In genomic region chr11:96849681-96850467, GRCm38 (mm10) we compare ENCODE assay signal across 8 mouse cellular contexts. TPM values are rescaled to one million over a fixed set of nuclear protein-coding genes. Genes with fewer than 3 reads are reported as not detected.
DNase-seq lines count a peak whose midpoint lies in the region; ATAC-seq and TF ChIP-seq lines count a peak whose summit lies in the region.

Gene Copz2, plus strand, starts transcription at chr11:96849870.

- peak within 1 kb of the TSS; percentile 62 for H3K27ac ChIP-seq in testis, adult 2 months (ENCODE audit: control insufficient read depth, insufficient read depth, low read depth, low read length)
- H3K27ac ChIP-seq in forebrain, embryonic 10.5 days = peak within 1 kb of the TSS; percentile 82
- peak within 1 kb of the TSS; percentile 62 for H3K27ac ChIP-seq in heart, postnatal 0 days (ENCODE audit: low read depth)
- H3K27ac ChIP-seq in midbrain, embryonic 11.5 days (ENCODE audit: low read depth, low read length) = no peak within 1 kb of the TSS

- ATAC-seq in heart, postnatal 0 days (ENCODE audit: insufficient read depth, low read depth) = peak; percentile 89
- peak; percentile 52 for ATAC-seq in midbrain, embryonic 11.5 days (ENCODE audit: low FRiP score)

- H3K4me2 ChIP-seq in heart, postnatal 0 days (ENCODE audit: low read depth, low read length) = peak within 1 kb of the TSS; percentile 80
- H3K4me2 ChIP-seq in midbrain, embryonic 11.5 days = peak within 1 kb of the TSS; percentile 93

- H3K36me3 ChIP-seq in testis, adult 2 months (ENCODE audit: control insufficient read depth, insufficient read depth, low read length) = no peaks in the 10 kb centered on the region
- H3K36me3 ChIP-seq in forebrain, embryonic 10.5 days (replicated peaks) = no peaks in the 10 kb centered on the region
- H3K36me3 ChIP-seq in heart, postnatal 0 days (replicated peaks; ENCODE audit: control insufficient read depth, insufficient read depth, low read length) = 0 out of 2 replicates have a peak, but pooled peaks cover 10% of the 10 kb centered on the region
- H3K36me3 ChIP-seq in midbrain, embryonic 11.5 days (ENCODE audit: control insufficient read depth, insufficient read depth, low read length) = no peaks in the 10 kb centered on the region

- peak within 1 kb of the TSS; percentile 85 for H3K4me3 ChIP-seq in testis, adult 2 months (ENCODE audit: control insufficient read depth, low read depth, low read length)
- peak within 1 kb of the TSS; percentile 78 for H3K4me3 ChIP-seq in forebrain, embryonic 10.5 days
- peak within 1 kb of the TSS; percentile 79 for H3K4me3 ChIP-seq in heart, postnatal 0 days (ENCODE audit: low read depth, low read length)
- peak within 1 kb of the TSS; percentile 49 for H3K4me3 ChIP-seq in midbrain, embryonic 11.5 days (ENCODE audit: low read depth, low read length)

- H3K4me1 ChIP-seq in testis, adult 2 months (ENCODE audit: control insufficient read depth, insufficient read depth, low read length) = peaks cover 2% of the 10 kb centered on the region
- H3K4me1 ChIP-seq in forebrain, embryonic 10.5 days = peaks cover 32% of the 10 kb centered on the region
- peaks cover 8% of the 10 kb centered on the region for H3K4me1 ChIP-seq in heart, postnatal 0 days (ENCODE audit: control insufficient read depth, insufficient read depth)
- H3K4me1 ChIP-seq in midbrain, embryonic 11.5 days (ENCODE audit: control insufficient read depth, insufficient read depth, low read length) = peaks cover 6% of the 10 kb centered on the region; the same call in 1 of the 2 replicates

- H3K9ac ChIP-seq in heart, postnatal 0 days (replicated peaks; ENCODE audit: low read depth, low read length) = peak within 1 kb of the TSS; percentile 67
- H3K9ac ChIP-seq in midbrain, embryonic 11.5 days (ENCODE audit: low read length) = peak within 1 kb of the TSS; percentile 59

- DNase-seq in testis, postnatal 14 days (ENCODE audit: low spot score) = no peak
- peak; percentile 56 for DNase-seq in forebrain, embryonic 10.5 days (ENCODE audit: extremely low spot score, low spot score)
- DNase-seq in heart, postnatal 0 days (ENCODE audit: low spot score) = no peak
- DNase-seq in large intestine, adult 2 months (ENCODE audit: low read depth, low spot score) = no peak
- DNase-seq in midbrain, embryonic 11.5 days (ENCODE audit: low spot score, missing footprints) = peak; percentile 91
- no peak for DNase-seq in left cerebral cortex, adult 18-20 months (ENCODE audit: low spot score in 2 of 2)
- no peak for DNase-seq in thymus, postnatal 25 days

- TF ChIP-seq EP300 in heart, postnatal 0 days (IDR thresholded peaks at IDR 0.05; ENCODE audit: low read depth) = no peak

- TF ChIP-seq POLR2A in testis, adult 2 months (IDR thresholded peaks at IDR 0.05; ENCODE audit: control insufficient read depth, low read depth, low read length) = no peak

- no peaks in the 10 kb centered on the region for H3K27me3 ChIP-seq in testis, adult 2 months (ENCODE audit: control insufficient read depth, insufficient read depth, low read length)
- H3K27me3 ChIP-seq in forebrain, embryonic 10.5 days (ENCODE audit: poor library complexity, severe bottlenecking) = peaks cover 18% of the 10 kb centered on the region
- H3K27me3 ChIP-seq in heart, postnatal 0 days (ENCODE audit: control insufficient read depth, insufficient read depth, low read length) = no peaks in the 10 kb centered on the region
- H3K27me3 ChIP-seq in midbrain, embryonic 11.5 days (ENCODE audit: control insufficient read depth, insufficient read depth, low read length) = peaks cover 3% of the 10 kb centered on the region; the same call in 1 of the 2 replicates

- no peak for TF ChIP-seq CTCF in testis, adult 2 months (IDR thresholded peaks at IDR 0.05; ENCODE audit: control insufficient read depth, insufficient read depth, insufficient replicate concordance, low read depth, low read length)
- TF ChIP-seq CTCF in heart, postnatal 0 days (IDR thresholded peaks at IDR 0.05; ENCODE audit: low read depth) = no peak

- no peaks in the 10 kb centered on the region for H3K9me3 ChIP-seq in forebrain, embryonic 10.5 days
- H3K9me3 ChIP-seq in heart, postnatal 0 days (replicated peaks; ENCODE audit: control insufficient read depth, low read length) = no peaks in the 10 kb centered on the region
- H3K9me3 ChIP-seq in midbrain, embryonic 11.5 days (ENCODE audit: control insufficient read depth, low read length) = no peaks in the 10 kb centered on the region

- 2% methylated on average over 60 of the region's 60 CpGs for WGBS in forebrain, embryonic 10.5 days
- WGBS in heart, postnatal 0 days = under 1% methylated on average over 50 of the region's 60 CpGs
- 3% methylated on average over 60 of the region's 60 CpGs for WGBS in large intestine, adult 2 months
- 1% methylated on average over 60 of the region's 60 CpGs for WGBS in midbrain, embryonic 11.5 days

RNA-seq across cellular contexts. Expression of gene Copz2, which starts in this region (rescaled TPM):
- polyA plus RNA-seq in testis, adult 2 months (2012; rRNA removed) = 5.3 and 6.7 TPM in 2 replicates
- 25.1 and 25.6 TPM in 2 replicates for polyA plus RNA-seq in forebrain, embryonic 10.5 days (2016; fragmentation: Nextera tagmentation; extraction: Ambion mirVana)
- total RNA-seq in heart, postnatal 0 days (2014; rRNA removed; ENCODE audit: low replicate concordance) = 45.8 and 54.7 TPM in 2 replicates
- 119 and 123 TPM in 2 replicates for polyA plus RNA-seq in heart, postnatal 0 days (2015; fragmentation: Nextera tagmentation; extraction: Ambion mirVana)
- polyA plus RNA-seq in large intestine, adult 2 months (2012; rRNA removed) = 13.4 and 16.9 TPM in 2 replicates
- 47.5 and 51.1 TPM in 2 replicates for polyA plus RNA-seq in midbrain, embryonic 11.5 days (2014; fragmentation: Nextera tagmentation; extraction: Ambion mirVana)
- 1 to 10 TPM; 5.9 to 6.3 TPM for total RNA-seq in left cerebral cortex, adult 18-20 months (2021)

Comparison
In these comparisons a context has a peak if more than half of its experiments do, and no peak if none do; other contexts are left out.
1. DNase-seq: peak in forebrain, embryonic 10.5 days (single experiment) and midbrain, embryonic 11.5 days (single experiment); none in testis, postnatal 14 days (single experiment), heart, postnatal 0 days (single experiment), large intestine, adult 2 months (single experiment), left cerebral cortex, adult 18-20 months (0 of 2) and thymus, postnatal 25 days (single experiment).
2. Peak in every context shown above with its lines, with median percentiles within 50 percentile points of each other: H3K4me3 ChIP-seq.